16 mouse cellular contexts compared by ENCODE assay signal in the genomic region with DNA sequence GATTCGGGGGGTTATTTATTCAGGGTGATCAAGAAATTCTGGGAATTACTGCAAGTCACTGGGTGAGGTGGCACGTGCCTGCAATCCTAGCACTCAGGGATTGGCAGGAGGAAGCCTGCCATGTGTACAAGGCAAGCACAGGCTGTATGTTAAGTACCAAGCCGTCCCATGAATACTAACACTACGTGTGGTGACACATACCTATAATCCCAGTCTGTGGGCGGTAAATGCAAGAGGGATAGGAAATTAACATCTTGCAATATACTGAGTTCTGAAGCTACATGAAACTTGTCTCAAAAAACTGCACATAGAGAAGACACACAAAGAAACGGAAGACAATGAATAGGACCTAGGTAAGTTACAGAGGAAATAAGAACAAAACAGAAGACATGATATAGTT.
"Had no signal": no experiment of that assay in that cellular context is flagged by ENCODE, and none has a peak within 500 bp of the region (broad histone marks: within the 10 kb centered on the region; RNA-seq: fewer than 3 reads in every experiment).

No protein-coding gene starts in this region.

- H3K4me2 ChIP-seq: neural tube, embryonic 13.5 days; neural tube, embryonic 15.5 days; stomach, embryonic 15.5 days had no signal

- DNase-seq: retina, postnatal 1 day; right cerebral cortex, adult 18-20 months; right cerebral cortex, postnatal 14 days; right cerebral cortex, postnatal 25 days; right cerebral cortex, postnatal 4 days; spleen, adult 18-20 months; thymus, adult 18-20 months; thymus, adult 2 months; thymus, postnatal 14 days; thymus, postnatal 25 days; thymus, postnatal 36 days; thymus, postnatal 4 days had no signal

- H3K4me3 ChIP-seq: neural tube, embryonic 13.5 days; neural tube, embryonic 15.5 days; stomach, embryonic 15.5 days had no signal

- H3K9me3 ChIP-seq: neural tube, embryonic 13.5 days; neural tube, embryonic 15.5 days; stomach, embryonic 15.5 days had no signal

- H3K36me3 ChIP-seq: neural tube, embryonic 13.5 days; neural tube, embryonic 15.5 days; stomach, embryonic 15.5 days had no signal

- H3K27me3 ChIP-seq: neural tube, embryonic 13.5 days; neural tube, embryonic 15.5 days; stomach, embryonic 15.5 days had no signal

- H3K27ac ChIP-seq: neural tube, embryonic 13.5 days; neural tube, embryonic 15.5 days; stomach, embryonic 15.5 days; stomach, postnatal 0 days had no signal

- H3K9ac ChIP-seq: neural tube, embryonic 13.5 days; neural tube, embryonic 15.5 days; stomach, embryonic 15.5 days had no signal

- H3K4me1 ChIP-seq: neural tube, embryonic 13.5 days had no signal
